Mouse (Mus musculus): ENCODE results near the gene Plekhg5. TPM values are rescaled to one million over a fixed set of nuclear protein-coding genes. Genes with fewer than 3 reads are reported as not detected.

Gene Plekhg5
- total and polyA plus RNA-seq, 3 experiments = 0.05 to 2.1 (median 1.1) TPM

DNA sequence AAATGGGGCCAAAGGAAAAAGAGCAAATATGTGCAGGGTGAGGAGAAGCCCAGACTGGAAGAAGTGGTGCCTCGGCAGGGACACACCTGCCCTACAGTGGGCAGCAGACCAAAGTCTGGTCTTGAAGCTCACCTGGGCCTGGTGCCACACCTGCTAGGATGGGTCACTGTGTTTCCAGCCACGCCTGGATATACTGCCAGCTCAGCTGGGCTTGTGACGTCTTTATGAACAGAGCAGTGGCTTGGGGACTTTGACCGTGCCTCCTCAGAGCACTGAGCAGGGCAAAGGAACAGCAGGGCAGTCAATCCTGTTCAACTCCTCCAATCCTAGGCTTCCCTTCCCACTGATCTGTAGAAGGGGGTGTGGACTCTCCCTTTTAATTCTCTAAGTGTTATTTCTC lies 88.5 kb downstream of the Plekhg5 start:
- DNase-seq (ENCODE audit: extremely low read depth) = no peak
- dilution Hi-C loops (cut with MboI; ENCODE audit: extremely low pct_ligation_motif_present, extremely low pct_unique_long_range_greater_than_20kb, low sequenced_read_pairs) = no loop called here
- in situ Hi-C loops (cut with MboI; ENCODE audit: low pct_ligation_motif_present, low pct_unique_long_range_greater_than_20kb, low sequenced_read_pairs) = no loop called here
- TF ChIP-seq SMC3 (IDR thresholded peaks at IDR 0.05; ENCODE audit: low read depth, low read length) (no peak), BHLHE40 (IDR thresholded peaks at IDR 0.05; ENCODE audit: low read depth, low read length) (no peak), E2F4 (IDR thresholded peaks at IDR 0.05; ENCODE audit: insufficient replicate concordance, low read depth, low read length) (no peak), ZC3H11A (IDR thresholded peaks at IDR 0.05; ENCODE audit: low read depth, low read length) (no peak), RAD21 (IDR thresholded peaks at IDR 0.05; ENCODE audit: low read depth, low read length) (no peak), CHD1 (IDR thresholded peaks at IDR 0.05; ENCODE audit: low read depth, low read length) (no peak), ETS1 (conservative IDR thresholded peaks at IDR 0.05; ENCODE audit: low read depth, low read length) (no peak), MYC (IDR thresholded peaks at IDR 0.05; ENCODE audit: low read depth, low read length) (no peak), POLR2A (IDR thresholded peaks at IDR 0.05; ENCODE audit: low read depth, low read length) (no peak), MAZ (IDR thresholded peaks at IDR 0.05; ENCODE audit: low read depth, low read length) (no peak), CHD2 (IDR thresholded peaks at IDR 0.05; ENCODE audit: low read length) (no peak), UBTF (IDR thresholded peaks at IDR 0.05; ENCODE audit: low read depth, low read length) (no peak), CTCF (conservative IDR thresholded peaks at IDR 0.05 in 1 of 2, IDR thresholded peaks at IDR 0.05 in 1 of 2; ENCODE audit: low read depth in 2 of 2, low read length in 2 of 2) (no peak), POLR2AphosphoS2 (IDR thresholded peaks at IDR 0.05; ENCODE audit: low read depth, low read length) (no peak), GABPA (IDR thresholded peaks at IDR 0.05; ENCODE audit: insufficient replicate concordance, low read depth, low read length) (no peak), NELFE (IDR thresholded peaks at IDR 0.05; ENCODE audit: low read depth, low read length) (no peak), ELF1 (IDR thresholded peaks at IDR 0.05; ENCODE audit: low read depth, low read length) (no peak), PAX5 (IDR thresholded peaks at IDR 0.05; ENCODE audit: low read length) (no peak)
- no peak overlapping the region for H3K9ac ChIP-seq (ENCODE audit: insufficient read depth, low read depth)
- peaks cover 18% of the 10 kb centered on the region for H3K9me3 ChIP-seq (replicated peaks; ENCODE audit: low read length)
- H3K4me3 ChIP-seq (replicated peaks in 1 of 3; ENCODE audit: low read depth in 2 of 3, low read length in 2 of 3, poor library complexity in 1 of 3) = no peak overlapping the region
- H3K27ac ChIP-seq (ENCODE audit: insufficient read depth, low read depth) = no peak overlapping the region
- H3K4me2 ChIP-seq (ENCODE audit: insufficient read depth, low read depth, poor library complexity, severe bottlenecking) = no peak overlapping the region
- H3K27me3 ChIP-seq (replicated peaks) = peaks cover 53% of the 10 kb centered on the region
- H3K79me2 ChIP-seq (replicated peaks; ENCODE audit: control insufficient read depth, extremely low read depth, insufficient read depth, poor library complexity, severe bottlenecking) = no peaks in the 10 kb centered on the region
- H3K4me1 ChIP-seq (ENCODE audit: control insufficient read depth in 1 of 2, insufficient read depth in 2 of 2) = peaks cover 6 to 24% of the 10 kb centered on the region in 2 experiments
- H3K36me3 ChIP-seq (replicated peaks in 1 of 2; ENCODE audit: control insufficient read depth in 1 of 2, insufficient read depth in 1 of 2, low read length in 1 of 2) = no peaks in the 10 kb centered on the region

DNA sequence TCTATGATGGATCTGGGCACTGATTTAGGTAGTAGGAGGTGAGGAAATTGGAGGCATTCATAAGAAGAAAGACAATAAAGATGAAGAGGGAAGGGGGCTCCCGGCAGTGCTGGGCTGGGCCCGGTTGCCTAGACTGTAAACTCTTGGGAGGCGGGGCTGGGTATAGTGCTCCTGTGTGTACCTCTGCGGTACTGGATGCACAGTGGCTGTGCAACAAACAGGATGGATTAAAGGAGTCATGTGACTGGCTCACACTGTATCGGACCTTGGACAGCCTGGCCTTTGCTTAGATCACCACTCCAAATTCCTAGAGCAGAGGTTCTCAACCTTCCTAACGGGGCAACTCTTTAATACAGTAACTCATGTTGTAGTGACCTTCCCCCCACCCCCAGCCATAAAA lies 89.3 kb downstream of the Plekhg5 start:
- no peak for DNase-seq (ENCODE audit: extremely low read depth)
- dilution Hi-C loops (cut with MboI; ENCODE audit: extremely low pct_ligation_motif_present, extremely low pct_unique_long_range_greater_than_20kb, low sequenced_read_pairs) (no loop called here), in situ Hi-C loops (cut with MboI; ENCODE audit: low pct_ligation_motif_present, low pct_unique_long_range_greater_than_20kb, low sequenced_read_pairs) (no loop called here)
- peaks cover 50% of the 10 kb centered on the region for H3K27me3 ChIP-seq (replicated peaks)
- no peak overlapping the region for H3K27ac ChIP-seq (ENCODE audit: insufficient read depth, low read depth)
- H3K79me2 ChIP-seq (replicated peaks; ENCODE audit: control insufficient read depth, extremely low read depth, insufficient read depth, poor library complexity, severe bottlenecking) = no peaks in the 10 kb centered on the region
- no peak overlapping the region for H3K4me2 ChIP-seq (ENCODE audit: insufficient read depth, low read depth, poor library complexity, severe bottlenecking)
- H3K4me3 ChIP-seq (replicated peaks in 1 of 3; ENCODE audit: low read depth in 2 of 3, low read length in 2 of 3, poor library complexity in 1 of 3) = no peak overlapping the region
- H3K9me3 ChIP-seq (replicated peaks; ENCODE audit: low read length) = peaks cover 18% of the 10 kb centered on the region
- TF ChIP-seq NELFE (IDR thresholded peaks at IDR 0.05; ENCODE audit: low read depth, low read length) (no peak), ZC3H11A (IDR thresholded peaks at IDR 0.05; ENCODE audit: low read depth, low read length) (no peak), SMC3 (IDR thresholded peaks at IDR 0.05; ENCODE audit: low read depth, low read length) (no peak), IRF4 (IDR thresholded peaks at IDR 0.05; ENCODE audit: low read depth, low read length) (no peak), POLR2A (IDR thresholded peaks at IDR 0.05; ENCODE audit: low read depth, low read length) (no peak), BHLHE40 (IDR thresholded peaks at IDR 0.05; ENCODE audit: low read depth, low read length) (no peak), CTCF (conservative IDR thresholded peaks at IDR 0.05 in 1 of 2, IDR thresholded peaks at IDR 0.05 in 1 of 2; ENCODE audit: low read depth in 2 of 2, low read length in 2 of 2) (no peak), ZMIZ1 (IDR thresholded peaks at IDR 0.05; ENCODE audit: low read depth, low read length) (no peak), JUN (IDR thresholded peaks at IDR 0.05; ENCODE audit: insufficient read depth, low read depth, low read length) (no peak), MXI1 (IDR thresholded peaks at IDR 0.05; ENCODE audit: low read depth, low read length) (no peak), MAZ (IDR thresholded peaks at IDR 0.05; ENCODE audit: low read depth, low read length) (no peak)
- no peak overlapping the region for H3K9ac ChIP-seq (ENCODE audit: insufficient read depth, low read depth)
- no peaks in the 10 kb centered on the region for H3K36me3 ChIP-seq (replicated peaks in 1 of 2; ENCODE audit: control insufficient read depth in 1 of 2, insufficient read depth in 1 of 2, low read length in 1 of 2)
- H3K4me1 ChIP-seq (ENCODE audit: control insufficient read depth in 1 of 2, insufficient read depth in 2 of 2) = peaks cover 11 to 29% of the 10 kb centered on the region in 2 experiments
